In genomic region chr5:143057753-143058152, GRCm38 (mm10) we compare ENCODE assay signal across 9 mouse cellular contexts. TPM values are rescaled to one million over a fixed set of nuclear protein-coding genes. Genes with fewer than 3 reads are reported as not detected.
DNase-seq lines count a peak whose midpoint lies in the region; ATAC-seq and TF ChIP-seq lines count a peak whose summit lies in the region.
"Had no signal": no experiment of that assay in that cellular context is flagged by ENCODE, and none has a peak within 500 bp of the region (broad histone marks: within the 10 kb centered on the region; RNA-seq: fewer than 3 reads in every experiment).

No protein-coding gene starts in this region.

- no peak for ATAC-seq in forebrain, embryonic 13.5 days
- peak; percentile 29 for ATAC-seq in megakaryocyte-erythroid progenitor cell, adult 5-6 weeks (replicated peaks; ENCODE audit: low FRiP score, low TSS enrichment, poor library complexity, severe bottlenecking)

- TF ChIP-seq CTCF in layer of hippocampus, adult 2 months (conservative IDR thresholded peaks at IDR 0.05): no peak
- no peak for TF ChIP-seq CTCF in bone marrow, adult 2 months (IDR thresholded peaks at IDR 0.05; ENCODE audit: control insufficient read depth, insufficient read depth, low read length)

- TF ChIP-seq POLR2A in bone marrow, adult 2 months (IDR thresholded peaks at IDR 0.05; ENCODE audit: borderline replicate concordance, control insufficient read depth, low read depth, low read length): no peak

- H3K36me3 ChIP-seq in forebrain, embryonic 13.5 days (ENCODE audit: poor library complexity, severe bottlenecking): peaks cover 38% of the 10 kb centered on the region
- H3K36me3 ChIP-seq in forebrain, embryonic 10.5 days (replicated peaks): peaks cover 66% of the 10 kb centered on the region

- no peak overlapping the region for H3K9ac ChIP-seq in forebrain, embryonic 13.5 days

- peak overlapping the region; percentile 19; the same call in 1 of the 2 replicates for H3K27ac ChIP-seq in forebrain, embryonic 13.5 days
- H3K27ac ChIP-seq in forebrain, embryonic 10.5 days: no peak overlapping the region
- H3K27ac ChIP-seq in layer of hippocampus, adult 2 months: peak overlapping the region; percentile 88
- peak overlapping the region; percentile 92 for H3K27ac ChIP-seq in bone marrow, adult 2 months (ENCODE audit: control insufficient read depth, insufficient read depth, low read depth, low read length, poor library complexity)

- H3K4me2 ChIP-seq in forebrain, embryonic 13.5 days: no peak overlapping the region

- H3K9me3 ChIP-seq in forebrain, embryonic 13.5 days (replicated peaks): no peaks in the 10 kb centered on the region
- no peaks in the 10 kb centered on the region for H3K9me3 ChIP-seq in forebrain, embryonic 10.5 days

- H3K27me3 ChIP-seq in forebrain, embryonic 13.5 days: no peaks in the 10 kb centered on the region
- no peaks in the 10 kb centered on the region for H3K27me3 ChIP-seq in forebrain, embryonic 10.5 days (ENCODE audit: poor library complexity, severe bottlenecking)

- H3K4me3 ChIP-seq in forebrain, embryonic 13.5 days: no peak overlapping the region
- H3K4me3 ChIP-seq in forebrain, embryonic 10.5 days: no peak overlapping the region
- no peak overlapping the region for H3K4me3 ChIP-seq in layer of hippocampus, adult 2 months
- no peak overlapping the region for H3K4me3 ChIP-seq in bone marrow, adult 2 months (replicated peaks; ENCODE audit: control insufficient read depth, low read depth, low read length)

- H3K4me1 ChIP-seq in forebrain, embryonic 13.5 days: peaks cover 22% of the 10 kb centered on the region
- peaks cover 24% of the 10 kb centered on the region for H3K4me1 ChIP-seq in forebrain, embryonic 10.5 days
- H3K4me1 ChIP-seq in bone marrow, adult 2 months (ENCODE audit: control insufficient read depth, insufficient read depth, low read length): peaks cover 19% of the 10 kb centered on the region

- DNase-seq in forebrain, embryonic 10.5 days (ENCODE audit: extremely low spot score, low spot score): no peak
- DNase-seq in layer of hippocampus, adult 2 months (ENCODE audit: low spot score in 2 of 2): peak in 1 of 2 experiments; percentile 26
- no peak for DNase-seq in layer of hippocampus, postnatal 10 days (ENCODE audit: low spot score in 2 of 2)
- no peak for DNase-seq in adrenal gland, postnatal 14 days
- DNase-seq in B cell, adult 2 months: no peak
- DNase-seq: layer of hippocampus, adult 9-11 months had no signal

- WGBS in forebrain, embryonic 13.5 days: 94% methylated on average over 1 of the region's 1 CpGs
- 91% methylated on average over 1 of the region's 1 CpGs for WGBS in forebrain, embryonic 10.5 days
- 62% methylated on average over 1 of the region's 1 CpGs for WGBS in bone marrow, adult 2 months

RNA-seq across cellular contexts. Expression of gene Rnf216, which starts 55.0 kb away (rescaled TPM):
- 36.7 and 38.4 TPM in 2 replicates for polyA plus RNA-seq in forebrain, embryonic 13.5 days (2015; fragmentation: Nextera tagmentation; extraction: Ambion mirVana)
- polyA plus RNA-seq in forebrain, embryonic 10.5 days (2016; fragmentation: Nextera tagmentation; extraction: Ambion mirVana): 44.4 and 48.0 TPM in 2 replicates
- total RNA-seq in layer of hippocampus, adult 2 months (2021): 10 to 100 TPM; 47.8 to 52.5 TPM
- total RNA-seq in layer of hippocampus, postnatal 10 days (2021): 10 to 100 TPM; 42.4 to 44.5 TPM
- polyA plus RNA-seq in bone marrow, adult 2 months (2011; ENCODE audit: insufficient read depth, insufficient read length, low replicate concordance, missing spikeins): 17.5 and 28.5 TPM in 2 replicates
- 41.0 and 62.7 TPM in 2 replicates for total RNA-seq in megakaryocyte-erythroid progenitor cell, adult 5-6 weeks (2014; fragmentation: Nextera tagmentation)
- 60.5 and 91.5 TPM in 2 replicates for total RNA-seq in megakaryocyte-erythroid progenitor cell, adult 5-6 weeks (2017)
- total RNA-seq in adrenal gland, postnatal 14 days (2021): 39.5 and 44.5 TPM in 2 replicates
